Mouse (Mus musculus) heart, adult 9 months (tissue): ENCODE measurements around the gene Rtp2.

Source experiments
- DNase-seq, 2 experiments: peaks; one replicate each; pipeline ENCODE4 v3.0.0; 2022; ENCODE audit warnings: low spot score in 2 of 2

Gene Rtp2

DNA sequence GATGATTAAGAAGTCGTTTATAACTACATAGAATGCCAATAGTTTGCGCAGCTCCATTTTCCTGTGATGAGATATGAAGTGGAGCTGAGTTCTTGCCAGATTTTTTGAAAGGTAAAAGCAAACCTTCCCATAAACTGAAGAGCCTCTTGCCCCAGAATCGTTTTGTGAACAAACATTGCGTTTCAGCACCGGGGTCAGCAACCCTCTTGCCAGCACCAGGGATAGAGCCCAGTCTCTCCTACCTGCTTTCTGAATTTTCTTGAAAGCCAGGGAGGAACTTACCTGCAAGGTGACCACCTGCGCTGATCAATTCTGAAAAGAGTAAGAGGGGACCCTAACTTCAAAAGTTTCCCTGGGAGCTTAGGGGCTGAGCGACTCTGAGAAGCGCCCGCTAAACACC is 42.0 kb downstream of the Rtp2 start:
- no peak for DNase-seq

DNA sequence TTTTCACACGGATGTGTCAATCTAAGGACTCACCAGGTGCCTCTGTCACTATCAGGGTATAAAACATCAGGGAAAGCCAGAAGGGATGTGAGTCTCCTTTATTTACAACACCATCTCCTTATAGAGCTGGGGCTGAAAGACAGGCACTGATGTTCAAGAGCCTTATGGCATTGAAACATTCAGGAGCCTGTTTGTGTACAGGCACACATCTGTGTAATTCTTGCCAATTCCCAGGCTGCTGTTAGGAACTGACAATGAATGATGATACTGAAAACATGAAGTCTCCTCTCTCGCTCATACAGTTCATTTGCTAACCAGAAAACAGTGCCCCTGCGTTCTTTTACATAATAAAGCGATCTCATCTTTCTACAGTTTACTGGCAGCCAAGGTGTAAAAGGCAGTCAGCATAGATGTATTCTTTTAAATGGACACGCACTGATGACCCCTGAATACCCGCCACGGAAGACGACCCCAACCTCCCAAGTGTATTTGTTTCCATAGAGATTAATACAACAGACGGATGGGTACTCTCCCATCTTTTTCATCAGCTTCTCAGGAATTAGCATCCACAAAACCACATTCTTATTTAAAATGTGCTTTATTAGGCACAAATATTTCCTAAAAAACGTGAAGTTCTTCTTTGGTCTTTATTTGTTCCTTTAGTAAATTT is 44.1 kb downstream of the Rtp2 start:
- DNase-seq: no peak

DNA sequence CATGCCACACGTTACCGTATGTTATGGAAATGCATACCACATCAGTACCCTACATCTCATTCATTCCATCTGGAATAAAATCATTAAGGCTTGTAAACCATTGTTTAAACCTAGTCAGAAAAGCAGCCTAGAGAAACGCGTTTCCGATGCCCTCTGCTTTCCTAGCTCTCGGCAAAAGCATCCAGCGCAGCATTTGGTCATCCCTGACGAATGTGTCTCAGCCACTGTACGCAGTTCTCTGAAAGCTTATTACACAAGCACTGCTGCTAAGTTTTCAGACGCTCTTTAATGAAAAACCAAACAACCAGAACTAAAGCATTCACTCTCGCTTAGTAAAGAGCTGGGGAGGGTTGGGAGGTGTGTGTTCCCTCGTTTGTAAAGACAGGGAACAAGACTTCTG is 47.1 kb downstream of the Rtp2 start:
- no peak for DNase-seq
